ENCODE assay signal across 8 mouse cellular contexts in genomic region chr6:117862465-117862864, GRCm38 (mm10). TPM values are rescaled to one million over a fixed set of nuclear protein-coding genes. Genes with fewer than 3 reads are reported as not detected.
DNase-seq lines count a peak whose midpoint lies in the region; ATAC-seq and TF ChIP-seq lines count a peak whose summit lies in the region.

No protein-coding gene starts in this region.

- TF ChIP-seq POLR2A in myocyte (IDR thresholded peaks at IDR 0.05; ENCODE audit: insufficient read length, low read depth), result no peak

- H3K9ac ChIP-seq in kidney, embryonic 14.5 days (ENCODE audit: low read depth, low read length), result no peak overlapping the region

- H3ac ChIP-seq in myocyte (ENCODE audit: control insufficient read depth, insufficient read length), result no peak overlapping the region

- H3K4me1 ChIP-seq in kidney, embryonic 14.5 days (ENCODE audit: control insufficient read depth, insufficient read depth, low read length), result 0 out of 2 replicates have a peak, but pooled peaks cover 4% of the 10 kb centered on the region
- H3K4me1 ChIP-seq in erythroblast, embryonic 14.5 days (ENCODE audit: control insufficient read depth), result peaks cover 27% of the 10 kb centered on the region
- peaks cover 7% of the 10 kb centered on the region for H3K4me1 ChIP-seq in limb, embryonic 10.5 days

- no peak overlapping the region; the same call in 1 of the 2 replicates for H3K4me3 ChIP-seq in kidney, embryonic 14.5 days (ENCODE audit: low read length)
- H3K4me3 ChIP-seq in erythroblast, embryonic 14.5 days (replicated peaks), result peak overlapping the region; percentile 68
- H3K4me3 ChIP-seq in limb, embryonic 10.5 days, result peak overlapping the region; percentile 82
- H3K4me3 ChIP-seq in myocyte, result peak overlapping the region; percentile 41

- peak; percentile 2; the same call in 1 of the 2 replicates for ATAC-seq in kidney, embryonic 14.5 days (ENCODE audit: low FRiP score, low TSS enrichment)

- H3K79me2 ChIP-seq in myocyte (ENCODE audit: control insufficient read depth, insufficient read depth), result no peaks in the 10 kb centered on the region

- 78% methylated on average over 8 of the region's 8 CpGs for WGBS in kidney, embryonic 14.5 days
- WGBS in limb, embryonic 10.5 days, result 80% methylated on average over 8 of the region's 8 CpGs

- peak overlapping the region; percentile 92 for H3K4me2 ChIP-seq in kidney, embryonic 14.5 days (replicated peaks; ENCODE audit: low read depth, low read length)
- peak overlapping the region; percentile 88 for H3K4me2 ChIP-seq in myocyte (ENCODE audit: low read depth)

- no peaks in the 10 kb centered on the region for H3K36me3 ChIP-seq in kidney, embryonic 14.5 days (ENCODE audit: control insufficient read depth, insufficient read depth, low read length)
- no peaks in the 10 kb centered on the region for H3K36me3 ChIP-seq in erythroblast, embryonic 14.5 days (ENCODE audit: control insufficient read depth)
- no peaks in the 10 kb centered on the region for H3K36me3 ChIP-seq in limb, embryonic 10.5 days
- H3K36me3 ChIP-seq in myocyte (ENCODE audit: control insufficient read depth, insufficient read depth), result no peaks in the 10 kb centered on the region

- DNase-seq in kidney, adult 18-20 months, result no peak
- DNase-seq in limb, embryonic 10.5 days (ENCODE audit: low spot score), result no peak
- DNase-seq in yolk sac, embryonic 10.5 days (ENCODE audit: low spot score), result no peak
- no peak for DNase-seq in layer of hippocampus, adult 9-11 months
- DNase-seq in right cerebral cortex, postnatal 4 days, result no peak

- H3K27me3 ChIP-seq in kidney, embryonic 14.5 days (ENCODE audit: control insufficient read depth, insufficient read depth, low read length), result no peaks in the 10 kb centered on the region
- peaks cover 4% of the 10 kb centered on the region; the same call in 1 of the 2 replicates for H3K27me3 ChIP-seq in erythroblast, embryonic 14.5 days (ENCODE audit: control insufficient read depth)
- no peaks in the 10 kb centered on the region for H3K27me3 ChIP-seq in limb, embryonic 10.5 days (ENCODE audit: low read depth, poor library complexity, severe bottlenecking)
- no peaks in the 10 kb centered on the region for H3K27me3 ChIP-seq in myocyte (ENCODE audit: control insufficient read depth, insufficient read depth, insufficient read length)

- no peak overlapping the region for H3K27ac ChIP-seq in kidney, embryonic 14.5 days (ENCODE audit: low read depth, low read length)
- peak overlapping the region; percentile 91; the same call in 1 of the 2 replicates for H3K27ac ChIP-seq in limb, embryonic 10.5 days

- H3K9me3 ChIP-seq in kidney, embryonic 14.5 days (ENCODE audit: control insufficient read depth, low read length), result no peaks in the 10 kb centered on the region
- H3K9me3 ChIP-seq in erythroblast, embryonic 14.5 days (ENCODE audit: control insufficient read depth, low read length), result no peaks in the 10 kb centered on the region
- no peaks in the 10 kb centered on the region for H3K9me3 ChIP-seq in limb, embryonic 10.5 days (replicated peaks)

TF ChIP-seq in myocyte, 11 proteins besides CTCF, POLR2A, EP300 and RAD21:
- no peak for TF ChIP-seq E2F4 (IDR thresholded peaks at IDR 0.05; ENCODE audit: insufficient read depth)
- no peak for TF ChIP-seq POLR2AphosphoS2 (IDR thresholded peaks at IDR 0.05; ENCODE audit: insufficient read length, low read depth)
- TF ChIP-seq TCF3 (IDR thresholded peaks at IDR 0.05; ENCODE audit: insufficient read length, low read depth), result no peak
- no peak for TF ChIP-seq CEBPB (IDR thresholded peaks at IDR 0.05; ENCODE audit: insufficient read depth, poor library complexity, severe bottlenecking)
- no peak for TF ChIP-seq REST (IDR thresholded peaks at IDR 0.05; ENCODE audit: insufficient read depth, insufficient read length)

RNA-seq across cellular contexts. Expression of gene Zfp239, which starts 0.6 kb away (rescaled TPM):
- polyA plus RNA-seq in kidney, embryonic 14.5 days (2014; fragmentation: Nextera tagmentation; extraction: Ambion mirVana), result 6.6 and 10.0 TPM in 2 replicates
- polyA plus RNA-seq in erythroblast, embryonic 14.5 days (2012), result 0.03 and 0.04 TPM in 2 replicates
- polyA plus RNA-seq in limb, embryonic 10.5 days (2016; fragmentation: Nextera tagmentation; extraction: Ambion mirVana), result 14.6 and 17.3 TPM in 2 replicates
- polyA plus RNA-seq in myocyte (2012; fragmentation: generic; extraction: Trizol), result 2.1 TPM

RNA-seq across cellular contexts. Expression of gene Zfp637, which starts 21.5 kb away (rescaled TPM):
- polyA plus RNA-seq in kidney, embryonic 14.5 days (2014; fragmentation: Nextera tagmentation; extraction: Ambion mirVana), result 110 and 111 TPM in 2 replicates
- polyA plus RNA-seq in erythroblast, embryonic 14.5 days (2012), result 0.95 and 1.4 TPM in 2 replicates
- polyA plus RNA-seq in limb, embryonic 10.5 days (2016; fragmentation: Nextera tagmentation; extraction: Ambion mirVana), result 99.2 and 128 TPM in 2 replicates
- polyA plus RNA-seq in myocyte (2012; fragmentation: generic; extraction: Trizol), result 58.3 TPM

RNA-seq across cellular contexts. Expression of gene Hnrnpf, which starts 37.7 kb away (rescaled TPM):
- 606 and 823 TPM in 2 replicates for polyA plus RNA-seq in kidney, embryonic 14.5 days (2014; fragmentation: Nextera tagmentation; extraction: Ambion mirVana)
- polyA plus RNA-seq in erythroblast, embryonic 14.5 days (2012), result 13.1 and 14.1 TPM in 2 replicates
- polyA plus RNA-seq in limb, embryonic 10.5 days (2016; fragmentation: Nextera tagmentation; extraction: Ambion mirVana), result 907 and 916 TPM in 2 replicates
- polyA plus RNA-seq in myocyte (2012; fragmentation: generic; extraction: Trizol), result 186 TPM

Comparison
In these comparisons a context has a peak if more than half of its experiments do, and no peak if none do; other contexts are left out.
1. RNA of gene Zfp637, which starts 21.5 kb away (polyA plus RNA-seq): 99.2 to 128 TPM in limb, embryonic 10.5 days, 110 to 111 TPM in kidney, embryonic 14.5 days and 58.3 TPM in myocyte (single experiment); 0.95 to 1.4 TPM in erythroblast, embryonic 14.5 days; every median in the first group is over 10 times any median in the second.
2. RNA of gene Hnrnpf, which starts 37.7 kb away (polyA plus RNA-seq): 907 to 916 TPM in limb, embryonic 10.5 days, 606 to 823 TPM in kidney, embryonic 14.5 days and 186 TPM in myocyte (single experiment); 13.1 to 14.1 TPM in erythroblast, embryonic 14.5 days; every median in the first group is over 10 times any median in the second.